Mouse (Mus musculus) adrenal gland, adult 2 months (tissue): ENCODE measurements around the gene Tbc1d24. TPM values are rescaled to one million over a fixed set of nuclear protein-coding genes. Genes with fewer than 3 reads are reported as not detected.
A peak's percentile ranks its signal among the peaks of the same experiment; 100 is the strongest.

ENCODE experiments used
- DNase-seq: peaks from one replicate; pipeline ENCODE4 v3.0.0; 2021
- polyA plus RNA-seq: library from polyadenylated mRNA; depleted of rRNA; stranded (reverse); fragments of >200 nt; gene quantifications from 2 replicates; pipeline ENCODE4 v1.2.3, GENCODE M21; 2012
- total RNA-seq, 2 experiments: library from RNA; stranded (reverse); gene quantifications; 2 replicates each; pipeline ENCODE4 v1.2.3; 2021

Tbc1d24 gene
- total and polyA plus RNA-seq, 3 experiments: 13.4 to 33.5 (median 17.1) TPM

DNA sequence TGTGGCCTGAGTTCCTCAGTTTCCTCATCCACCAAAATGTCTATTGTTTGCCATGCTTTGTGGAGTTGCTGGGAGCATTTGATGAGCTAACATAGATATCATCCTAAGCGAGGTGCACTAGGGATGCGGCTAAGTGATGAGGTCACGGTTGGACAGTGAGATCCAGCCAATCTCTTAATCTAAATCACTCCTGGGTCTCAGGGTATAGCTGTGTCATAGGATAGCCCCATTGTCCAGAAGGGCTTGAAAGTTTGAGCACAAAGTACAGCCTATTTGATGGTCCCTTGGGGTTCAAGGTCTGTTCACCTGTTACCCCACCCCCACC is 4.5 kb upstream of the Tbc1d24 start:
- DNase-seq: no peak

DNA sequence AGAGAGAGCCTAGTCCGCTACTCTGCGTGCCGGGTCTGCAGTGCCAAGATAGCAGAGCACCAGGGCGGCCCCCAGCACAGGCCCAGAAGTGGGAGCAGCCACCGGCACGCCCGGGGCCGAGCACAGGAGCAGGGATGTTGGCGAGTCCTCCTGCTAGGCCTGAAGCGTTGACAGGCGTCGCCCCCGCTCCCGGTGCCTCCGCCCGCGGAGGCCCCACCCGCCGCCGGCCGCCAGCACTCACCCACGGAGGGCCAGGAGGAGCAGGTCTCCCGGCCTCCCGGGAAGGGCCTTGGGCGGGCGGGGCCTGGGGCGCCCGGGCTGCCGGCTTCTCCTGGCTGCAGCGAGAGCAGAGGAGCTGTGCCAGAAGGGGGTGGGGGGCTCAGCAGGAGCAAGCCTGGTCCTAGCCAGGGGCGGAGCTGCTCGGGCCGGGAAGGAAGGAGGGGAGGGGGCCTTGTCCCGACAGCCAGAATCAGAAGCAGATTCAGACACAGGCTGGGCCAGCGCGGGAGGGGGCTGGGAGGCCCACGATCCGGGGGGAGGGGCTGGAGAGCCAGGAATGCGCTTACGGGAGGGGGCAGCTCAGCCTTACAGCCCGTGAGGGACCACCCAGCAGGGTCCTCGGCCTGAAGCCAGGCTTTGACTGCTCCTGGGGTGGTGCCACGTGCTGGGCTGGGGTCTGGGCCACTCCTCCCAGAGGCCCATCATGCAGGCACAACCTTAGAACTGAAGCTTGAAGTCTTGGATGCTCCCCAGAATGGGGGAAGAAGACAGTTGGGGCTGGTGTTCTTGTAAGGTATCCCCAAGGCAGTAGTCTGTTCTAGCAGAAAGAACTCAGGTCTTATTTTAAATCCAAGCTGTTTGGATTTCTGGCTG is 3.9 kb upstream of the Tbc1d24 start, which contains the start of gene Ntn3:
Gene Ntn3, minus strand, starts transcription at position 489 of the 873 bp plus-strand sequence.
- DNase-seq: peak; percentile 74

DNA sequence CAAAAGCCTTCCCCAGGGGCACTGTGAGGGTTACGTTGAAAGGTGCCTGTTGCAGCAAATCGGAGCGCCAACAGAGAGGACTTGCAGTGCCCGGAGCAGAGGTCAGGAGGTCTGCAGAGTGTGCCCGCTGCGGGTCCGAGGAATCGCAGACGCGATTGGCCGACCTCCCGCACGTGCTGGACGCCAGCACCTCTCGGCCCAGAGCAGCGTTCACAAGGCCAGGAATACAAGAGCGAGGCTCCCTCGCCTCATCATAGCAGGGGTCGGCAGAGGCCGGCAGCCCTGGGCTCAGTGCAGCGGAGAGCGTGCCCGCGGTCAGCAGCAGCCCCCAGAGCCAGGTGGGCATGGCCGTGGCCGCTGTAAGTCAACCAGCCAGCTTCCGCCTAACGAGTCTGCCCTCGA is 3.3 kb upstream of the Tbc1d24 start:
- DNase-seq: no peak

DNA sequence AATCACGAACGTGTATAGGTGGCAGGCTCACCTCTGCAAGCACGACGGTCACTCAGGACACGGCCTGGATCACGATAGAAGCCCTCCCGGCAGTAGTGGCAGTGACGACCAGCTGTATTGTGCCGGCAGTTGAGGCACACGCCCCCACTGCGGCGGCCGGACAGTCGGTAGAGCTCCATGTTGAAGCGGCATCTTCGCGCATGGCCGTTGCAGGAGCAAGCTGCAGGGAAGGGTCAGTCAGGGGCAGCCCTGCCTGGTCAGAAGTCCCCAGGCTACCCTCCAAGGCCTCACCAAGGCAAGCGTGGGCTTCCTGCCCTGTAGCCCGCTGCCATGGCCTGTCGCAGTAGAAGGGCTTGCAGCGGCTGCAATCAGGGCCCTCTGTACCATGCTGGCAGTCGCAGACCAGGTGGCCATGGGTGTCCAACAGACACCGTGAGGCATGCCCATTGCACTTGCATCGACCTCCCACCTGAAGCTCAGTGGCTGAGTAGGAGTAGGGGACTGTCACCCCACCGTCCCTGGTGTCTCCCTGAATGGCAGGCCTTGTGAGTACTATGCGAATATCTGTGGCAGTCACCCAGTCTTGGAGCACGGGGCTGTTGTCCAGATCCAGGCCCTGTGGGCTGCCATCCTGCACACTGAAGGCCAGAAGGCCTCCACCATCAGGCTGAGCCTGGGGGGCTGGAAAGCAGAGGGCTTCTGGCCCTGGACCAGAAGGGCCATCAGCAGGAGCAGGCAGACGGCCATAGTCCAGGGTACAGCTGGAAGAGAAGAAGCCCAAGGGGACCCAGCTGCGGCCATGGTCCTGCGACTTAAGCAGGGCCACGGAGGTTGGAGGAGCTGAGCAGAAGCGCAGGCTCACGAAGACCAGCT is 2.6 kb upstream of the Tbc1d24 start:
- DNase-seq: no peak

DNA sequence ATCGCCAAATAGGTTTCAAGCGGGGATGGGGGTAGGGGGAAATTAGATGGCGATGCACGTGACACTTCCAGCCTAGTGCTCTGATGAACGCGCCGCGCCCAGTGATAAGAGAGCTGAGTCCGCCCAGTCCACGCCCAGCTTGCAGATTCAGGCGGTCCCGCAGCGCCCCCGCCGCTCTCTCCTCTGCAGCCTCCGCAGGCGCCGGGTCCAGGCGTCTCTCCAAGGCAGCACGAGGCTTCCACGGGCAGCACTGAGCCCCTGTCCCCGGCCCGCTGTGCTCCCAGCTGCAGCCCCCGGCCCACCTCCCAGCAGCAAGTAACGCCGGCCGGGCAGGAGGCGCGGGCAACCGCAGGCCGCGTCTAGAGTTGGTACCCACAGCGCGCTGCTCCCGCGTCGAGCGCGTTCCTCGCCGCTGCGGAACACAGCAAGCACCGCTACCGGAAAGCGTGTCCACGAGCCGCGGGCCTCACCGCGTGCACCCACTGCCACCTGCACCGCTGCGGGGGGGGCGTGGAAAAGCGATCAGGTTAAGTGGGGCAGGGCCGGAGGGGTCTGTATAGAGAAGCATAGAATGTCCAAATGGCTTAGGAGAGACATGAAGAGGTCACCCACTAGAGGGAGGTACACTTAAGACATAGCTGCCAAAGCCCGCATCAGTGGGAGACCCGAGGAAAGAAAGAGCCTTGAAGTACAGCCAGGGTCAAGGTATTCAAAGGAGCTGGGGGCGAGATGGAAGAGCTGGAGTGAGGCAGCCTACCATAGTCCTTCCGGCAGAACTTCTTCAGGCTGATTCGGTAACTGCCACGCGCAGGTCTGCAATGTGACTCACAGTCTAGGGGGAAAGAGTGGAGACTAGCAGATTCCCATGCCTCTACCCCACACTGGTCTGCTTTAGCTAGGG is 1.3 kb upstream of the Tbc1d24 start:
- peak; percentile 76 for DNase-seq

DNA sequence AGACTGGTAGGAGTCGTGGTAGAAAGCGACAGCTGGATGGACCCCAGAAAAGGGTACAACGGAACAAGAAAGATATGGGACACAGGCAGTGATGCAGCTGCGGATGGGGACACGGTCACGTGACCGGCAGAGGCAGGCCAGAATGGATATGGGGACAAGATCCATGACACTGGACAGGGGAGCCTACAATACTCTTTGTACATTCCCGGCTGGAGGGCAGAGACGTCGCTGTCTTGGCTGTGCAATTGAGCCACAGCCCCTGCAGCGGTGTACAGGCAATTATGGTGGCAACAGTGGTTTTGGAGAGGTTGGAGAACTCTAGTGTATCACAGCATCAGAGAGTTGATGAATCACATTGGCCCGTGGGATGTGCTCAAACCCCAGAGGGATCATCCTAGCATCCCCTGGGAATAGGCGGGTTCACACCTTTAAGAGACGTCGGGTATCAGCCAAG is 573 bp upstream of the Tbc1d24 start:
- no peak for DNase-seq

DNA sequence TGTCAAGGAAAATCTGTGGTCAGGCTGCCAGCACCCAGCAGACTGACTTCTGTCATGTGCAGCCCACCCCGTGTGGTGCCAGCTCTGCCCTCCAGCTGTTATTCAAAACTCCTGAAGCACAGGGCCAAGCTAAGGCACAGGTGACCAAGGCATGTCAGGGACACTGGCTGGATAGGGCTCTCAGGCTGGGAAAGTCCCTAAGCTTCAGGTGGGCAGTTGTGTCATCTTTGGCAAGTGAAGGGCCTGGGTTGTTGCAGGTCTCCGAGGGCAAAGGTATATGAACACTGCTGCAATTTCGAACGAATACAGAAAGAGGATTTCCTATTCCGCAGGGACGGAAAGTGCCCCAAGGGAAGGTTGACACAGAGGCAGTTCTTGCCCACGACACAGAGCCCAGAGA is 516 bp downstream of the Tbc1d24 start:
- peak; percentile 53 for DNase-seq

DNA sequence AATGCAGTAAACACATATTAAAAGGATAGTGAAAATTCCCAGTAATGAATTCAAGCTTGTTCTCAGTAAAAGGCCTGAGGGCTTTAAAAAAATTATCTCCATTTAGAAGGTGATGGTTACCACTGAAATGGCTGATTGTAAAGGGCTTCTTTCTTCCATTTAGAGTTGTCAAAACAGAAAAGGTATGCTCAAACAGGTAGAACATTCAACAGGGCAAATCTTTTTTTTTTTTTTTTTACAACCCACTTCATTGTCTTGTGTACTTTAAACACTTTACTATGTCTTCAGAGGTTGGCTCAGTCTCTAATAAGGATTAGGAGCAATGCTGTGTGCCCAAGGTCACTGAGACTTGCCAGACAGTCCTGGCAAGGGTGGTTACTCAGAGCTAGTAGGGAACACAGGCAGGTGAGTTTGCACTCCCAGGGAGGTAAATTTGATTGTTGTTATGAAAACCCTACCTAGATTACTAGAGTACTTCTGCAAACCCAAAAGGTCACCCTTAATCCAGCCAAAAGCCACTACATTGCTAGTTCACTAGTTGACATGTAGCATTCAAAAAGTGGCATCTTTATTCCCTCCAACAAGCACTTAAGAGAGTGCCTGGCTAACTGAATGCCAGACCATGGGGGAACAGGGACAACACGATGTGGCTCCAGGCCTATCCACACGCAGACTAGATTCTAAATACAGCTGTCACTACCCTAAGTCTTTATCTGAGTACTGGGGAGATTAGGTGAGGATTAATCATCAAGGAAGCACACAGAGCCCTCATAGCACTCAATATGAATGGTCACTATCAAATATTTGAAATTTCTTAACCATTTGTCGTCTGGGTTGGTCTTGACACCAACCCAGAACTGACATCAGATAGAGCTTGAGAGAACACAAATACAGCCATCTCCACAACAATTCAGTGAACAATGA is 1.5 kb downstream of the Tbc1d24 start:
- peak; percentile 47 for DNase-seq

DNA sequence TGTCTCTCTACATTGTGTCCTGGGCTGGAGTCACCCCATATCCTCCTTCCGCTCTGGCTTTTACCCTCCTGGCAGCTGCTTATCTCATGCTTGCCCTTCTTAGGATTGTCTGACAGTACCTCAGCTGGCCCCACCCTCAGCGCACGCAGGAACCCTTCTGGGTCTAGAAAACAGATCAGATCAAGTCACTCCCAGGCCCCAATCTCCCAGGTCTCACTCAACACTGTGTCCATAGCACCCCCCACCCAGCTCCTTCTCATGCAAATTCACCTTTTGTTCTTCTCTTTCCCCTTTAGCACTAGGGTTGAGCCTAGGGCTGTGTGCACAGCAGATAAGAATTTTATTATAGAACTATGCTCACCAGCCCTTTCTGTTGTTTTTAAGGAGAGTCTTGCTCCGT is 2.3 kb downstream of the Tbc1d24 start:
- no peak for DNase-seq

DNA sequence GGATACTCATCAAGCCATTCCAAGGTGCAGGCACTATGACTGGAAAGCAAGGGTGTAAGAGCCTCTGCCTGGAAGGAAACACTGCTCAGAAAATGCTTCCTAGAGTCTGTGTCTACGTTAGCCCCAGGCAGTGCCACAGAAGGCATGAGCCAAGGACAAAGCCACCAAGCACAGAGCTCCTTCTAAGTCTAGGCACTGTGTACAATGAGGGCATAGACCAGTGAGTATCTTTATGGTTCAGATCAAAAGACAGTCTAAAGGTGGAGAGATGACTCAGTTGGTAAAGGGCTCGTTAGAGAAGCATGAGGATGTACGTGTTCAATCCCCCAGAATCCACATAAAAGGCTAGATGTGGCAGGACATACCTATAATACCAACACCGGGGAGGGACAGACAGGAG is 4.3 kb downstream of the Tbc1d24 start:
- DNase-seq: no peak

DNA sequence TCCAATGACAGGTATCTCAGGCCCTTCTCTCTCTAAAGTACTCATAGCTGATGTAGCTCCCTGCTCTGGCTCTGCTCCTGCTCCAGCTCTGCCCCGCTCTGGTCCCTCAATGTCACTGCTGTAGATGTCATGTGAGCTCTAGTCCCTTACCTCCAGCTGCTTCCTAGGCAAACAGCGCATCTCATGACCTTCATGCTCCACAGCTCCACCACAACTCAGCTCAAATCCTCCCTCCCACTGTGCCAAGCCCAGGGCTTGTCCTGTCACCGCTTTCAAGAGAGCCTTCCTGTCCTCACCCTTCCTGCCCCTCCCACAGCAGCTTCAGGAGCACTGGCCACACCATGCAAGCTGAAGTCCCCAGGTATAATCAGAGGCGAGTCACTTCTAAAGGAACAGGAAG is 5.6 kb downstream of the Tbc1d24 start:
- DNase-seq: no peak

DNA sequence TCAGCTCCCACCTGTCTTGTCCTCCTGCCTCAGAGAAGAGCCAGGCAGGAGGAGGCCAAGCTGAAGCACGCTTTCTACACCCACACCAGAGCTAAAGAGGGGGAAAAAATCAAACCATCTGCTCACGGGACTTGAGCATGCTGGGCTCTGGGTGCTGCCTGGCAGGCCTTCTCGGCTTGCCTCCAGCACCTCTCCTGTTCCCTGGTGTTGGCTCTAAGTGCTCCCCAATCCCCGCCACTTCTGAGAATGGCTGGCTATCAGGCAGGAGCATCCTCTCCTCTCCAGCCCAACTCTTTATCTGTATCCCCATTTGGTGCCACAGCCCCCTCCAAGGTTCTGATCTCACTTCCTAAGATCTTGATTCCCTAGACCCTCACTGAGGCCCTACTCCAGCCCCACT is 6.1 kb downstream of the Tbc1d24 start:
- no peak for DNase-seq

DNA sequence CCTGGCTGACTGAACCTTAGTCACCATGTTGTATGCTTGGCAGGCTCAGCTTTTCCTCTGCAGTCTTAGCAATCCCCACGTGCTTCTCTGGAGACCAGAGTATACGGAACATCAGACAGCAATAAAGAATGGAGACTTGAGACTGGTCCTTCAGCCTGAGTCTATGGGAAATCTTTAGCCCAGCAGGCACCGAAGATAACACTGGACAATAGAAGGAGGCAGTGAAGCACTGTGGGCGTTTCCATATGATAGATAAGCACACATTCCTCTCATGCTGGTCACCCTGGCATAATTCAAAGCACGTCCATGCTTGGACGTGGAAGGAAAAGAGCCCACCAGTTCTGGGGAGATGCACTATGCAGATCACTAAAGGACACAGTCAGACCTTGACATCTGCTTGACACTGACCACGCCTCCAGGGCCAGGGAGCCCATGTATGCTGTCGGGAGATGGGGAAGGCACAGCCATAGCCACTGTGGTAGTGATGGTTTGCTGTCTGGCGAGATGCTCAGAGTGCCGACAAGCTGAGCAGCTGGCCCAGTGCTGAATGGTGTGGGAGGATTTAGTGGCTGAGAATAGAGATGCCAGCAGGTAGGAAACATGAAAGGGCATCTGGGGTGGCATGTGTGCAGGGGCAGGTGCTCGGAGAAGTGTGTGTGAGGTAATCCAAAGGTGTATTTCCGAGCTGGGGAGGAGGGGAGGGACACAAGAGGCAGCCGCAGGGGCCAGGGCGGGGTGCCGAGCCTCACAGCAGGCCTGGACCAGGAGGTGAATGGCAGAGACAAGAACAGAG is 8.1 kb downstream of the Tbc1d24 start:
- DNase-seq: no peak

DNA sequence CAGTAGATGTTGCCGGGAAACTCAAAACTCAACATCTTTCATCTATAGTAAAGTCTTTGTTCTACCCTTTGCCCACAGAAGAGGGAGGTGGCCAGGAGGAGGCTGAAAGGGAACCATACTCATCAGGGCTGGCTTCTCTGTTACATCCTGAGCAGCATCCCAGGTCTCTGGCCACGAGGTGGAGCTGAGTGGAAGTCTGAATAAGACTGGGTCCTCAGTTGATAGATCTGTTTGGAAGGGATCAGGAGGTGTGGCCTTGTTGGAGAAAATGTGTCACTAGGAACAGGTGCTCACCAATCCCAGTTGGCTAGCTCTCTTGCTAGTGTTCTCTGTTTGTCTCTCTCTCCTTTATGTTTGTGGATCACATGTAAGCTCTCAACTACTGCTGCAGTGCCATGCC is 10.0 kb downstream of the Tbc1d24 start:
- DNase-seq: no peak

DNA sequence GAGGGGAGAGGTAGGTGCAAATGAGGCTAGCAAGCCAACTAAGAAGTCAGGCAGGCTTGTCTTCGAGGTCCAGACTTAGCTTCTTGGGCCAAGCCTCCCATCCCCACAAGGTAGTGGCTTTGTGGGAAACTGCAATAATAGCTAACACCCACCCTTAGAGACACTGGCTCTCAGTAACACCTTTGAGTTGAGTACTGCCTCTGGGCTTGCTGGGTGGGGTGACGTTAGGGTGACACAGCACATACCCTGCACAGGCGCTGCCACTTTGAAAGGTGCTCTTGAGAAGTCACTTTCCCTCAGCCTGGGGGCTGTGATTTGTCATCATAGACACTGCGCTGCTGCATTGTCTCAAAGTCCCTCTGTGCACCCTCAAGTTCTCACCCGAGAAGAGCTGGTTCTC is 11.6 kb downstream of the Tbc1d24 start:
- DNase-seq: no peak

DNA sequence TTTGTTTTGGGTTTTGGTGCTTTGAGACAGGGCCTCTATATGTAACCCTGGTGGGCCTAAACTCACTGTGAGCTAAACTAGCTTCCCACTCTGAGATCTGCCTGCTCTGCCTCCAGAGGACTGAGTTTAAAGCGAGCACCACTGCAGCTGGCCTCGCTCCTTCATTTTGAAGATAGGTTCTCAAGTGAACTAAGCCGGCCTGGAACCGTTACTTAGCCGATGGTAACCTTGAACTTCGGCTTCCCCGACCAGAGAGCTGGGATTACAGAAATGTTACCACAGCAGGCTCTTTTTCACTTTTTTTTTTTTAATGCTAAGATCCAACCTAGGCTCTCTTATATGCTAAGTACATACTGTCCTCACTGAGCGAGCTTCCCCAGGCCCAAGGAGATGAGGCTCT is 12.1 kb downstream of the Tbc1d24 start:
- DNase-seq: peak; percentile 55

DNA sequence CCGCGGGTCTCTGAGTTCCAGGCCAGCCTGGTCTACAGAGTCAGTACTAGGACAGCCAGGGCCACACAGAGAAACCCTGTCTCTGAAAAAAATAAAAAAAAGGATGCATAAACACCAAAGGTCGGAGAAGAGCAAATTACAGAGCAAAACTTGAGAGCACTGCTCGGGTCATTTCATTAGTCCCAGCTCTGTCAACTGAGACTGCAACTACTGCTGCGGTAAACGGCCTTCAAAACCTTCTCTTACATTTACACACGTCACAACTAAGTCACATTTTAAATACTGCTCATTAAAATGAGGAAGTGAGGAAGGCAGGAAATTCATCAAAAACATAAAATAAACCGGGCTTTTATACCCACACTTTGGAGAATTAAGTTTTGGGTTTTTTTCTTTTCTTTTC is 12.5 kb downstream of the Tbc1d24 start:
- DNase-seq: no peak

DNA sequence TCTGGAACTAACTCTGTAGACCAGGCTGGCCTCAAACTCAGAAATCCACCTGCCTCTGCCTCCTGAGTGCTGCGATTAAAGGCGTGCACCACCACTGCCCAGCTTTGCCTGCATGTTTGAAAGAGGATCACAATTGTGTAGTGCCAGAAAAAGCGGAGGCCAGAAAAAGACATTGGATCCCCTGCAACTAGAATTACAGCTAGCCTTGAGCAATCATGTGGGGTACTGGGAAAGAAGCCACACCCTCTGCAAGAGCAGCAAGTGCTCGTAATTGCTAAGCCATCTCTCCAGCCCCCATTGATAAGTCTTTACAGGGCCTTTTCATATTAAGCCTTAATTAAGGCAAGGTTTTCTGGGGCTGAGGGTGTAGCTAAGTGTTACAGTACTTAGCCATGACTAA is 13.9 kb downstream of the Tbc1d24 start:
- no peak for DNase-seq

DNA sequence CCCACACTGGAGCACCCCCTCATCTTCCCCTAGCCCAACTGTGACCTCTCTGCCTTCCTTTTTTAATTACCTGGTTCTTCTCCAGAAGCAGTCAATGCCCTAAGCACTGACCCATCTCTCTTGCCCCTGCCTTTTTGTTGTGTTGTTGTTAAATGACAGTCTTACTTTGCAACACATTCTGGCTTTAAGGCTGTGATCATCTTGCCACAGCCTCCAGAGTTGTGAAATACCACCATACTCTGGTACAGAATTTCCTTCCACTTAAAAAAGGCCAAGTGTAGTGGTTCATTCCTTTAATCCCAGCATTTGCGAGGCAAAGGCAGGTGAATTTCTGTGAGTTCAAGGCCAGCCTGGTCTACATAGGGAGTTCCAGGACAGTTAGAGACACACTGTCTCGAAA is 14.4 kb downstream of the Tbc1d24 start:
- DNase-seq: no peak

DNA sequence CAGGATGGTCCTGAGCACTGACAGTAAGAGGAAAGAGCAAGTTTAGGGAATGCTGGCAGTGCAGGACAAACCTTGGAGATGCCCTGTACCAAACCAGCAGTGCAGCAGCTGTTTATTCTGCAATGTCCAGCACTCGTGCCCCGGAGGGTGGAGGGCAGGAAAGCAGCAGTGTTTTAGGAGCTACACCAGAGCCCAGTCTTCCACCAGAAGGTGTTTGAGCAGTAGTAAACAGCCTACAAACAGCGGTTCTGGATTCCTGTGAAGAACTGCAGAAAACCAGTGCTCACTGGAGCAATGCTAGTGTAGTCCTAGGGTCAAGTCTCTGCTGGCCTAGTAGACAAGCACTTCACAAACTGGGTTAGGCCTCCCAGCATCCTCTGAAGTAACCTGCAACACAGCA is 31.1 kb downstream of the Tbc1d24 start:
- DNase-seq: no peak
